Mouse (Mus musculus) intestine, embryonic 16.5 days (tissue): Measurements from ENCODE around the gene Dtx3l. TPM values are rescaled to one million over a fixed set of nuclear protein-coding genes. Genes with fewer than 3 reads are reported as not detected.
"Not testable (repeated sequence)": the region's sequence is repeated elsewhere in the genome, so short reads cannot be mapped to it uniquely, and the experiment has no call there.

Experiments used
- ATAC-seq: fragments of 200-750 bp; cut with Nextera tagmentation; 2 replicates; pipeline ENCODE4 v1.8.0; 2017; ENCODE audit warnings: moderate TSS enrichment, moderate library complexity
- H3K27ac ChIP-seq: fragments of 300-500 bp; sonication (generic); 2 replicates; pipeline ENCODE4 v1.5.1; 2014; ENCODE audit warnings: mild to moderate bottlenecking, low read length
- H3K27me3 ChIP-seq: fragments of 300-500 bp; sonication (generic); replicated peaks from 2 replicates; pipeline ENCODE4 v1.6.1; 2014; ENCODE audit warnings: low read length, control low read depth, mixed read lengths; ENCODE audit not compliant: control insufficient read depth, insufficient read depth
- H3K36me3 ChIP-seq: fragments of 300-500 bp; sonication (generic); 2 replicates; pipeline ENCODE4 v1.6.1; 2014; ENCODE audit warnings: low read length, control low read depth; ENCODE audit not compliant: control insufficient read depth, insufficient read depth
- H3K4me1 ChIP-seq: fragments of 300-500 bp; sonication (generic); 2 replicates; pipeline ENCODE4 v1.6.1; 2014; ENCODE audit warnings: low read length, control low read depth, mixed read lengths; ENCODE audit not compliant: control insufficient read depth, insufficient read depth
- H3K4me2 ChIP-seq: fragments of 300-500 bp; sonication (generic); 2 replicates; pipeline ENCODE4 v1.6.1; 2014; ENCODE audit warnings: low read depth, low read length, control low read depth
- H3K4me3 ChIP-seq: fragments of 300-500 bp; sonication (generic); 2 replicates; pipeline ENCODE4 v1.5.1; 2014; ENCODE audit warnings: mild to moderate bottlenecking, low read length
- H3K9ac ChIP-seq: fragments of 300-500 bp; sonication (generic); 2 replicates; pipeline ENCODE4 v1.6.1; 2014; ENCODE audit warnings: low read depth, low read length
- H3K9me3 ChIP-seq: fragments of 300-500 bp; sonication (generic); 2 replicates; pipeline ENCODE4 v1.6.1; 2016; ENCODE audit warnings: low read length, control low read depth; ENCODE audit not compliant: control insufficient read depth
- WGBS: fragments of 180-500 bp; shearing (Covaris S2); extraction: QIAGEN DNeasy Blood & Tissue Kit; methylation state at CpG from one replicate; pipeline ENCODE4 v1.1.7; 2014; 5-methylcytosine and 5-hydroxymethylcytosine counted together
- polyA plus RNA-seq: library from polyadenylated mRNA; unstranded; fragments of >200 nt; fragmentation: Nextera tagmentation; extraction: Ambion mirVana; gene quantifications from 2 replicates; pipeline ENCODE4 v1.2.1, GENCODE M21; 2015

Gene Dtx3l
- polyA plus RNA-seq, 1 experiment from 2014 or later = 8.5 TPM

DNA sequence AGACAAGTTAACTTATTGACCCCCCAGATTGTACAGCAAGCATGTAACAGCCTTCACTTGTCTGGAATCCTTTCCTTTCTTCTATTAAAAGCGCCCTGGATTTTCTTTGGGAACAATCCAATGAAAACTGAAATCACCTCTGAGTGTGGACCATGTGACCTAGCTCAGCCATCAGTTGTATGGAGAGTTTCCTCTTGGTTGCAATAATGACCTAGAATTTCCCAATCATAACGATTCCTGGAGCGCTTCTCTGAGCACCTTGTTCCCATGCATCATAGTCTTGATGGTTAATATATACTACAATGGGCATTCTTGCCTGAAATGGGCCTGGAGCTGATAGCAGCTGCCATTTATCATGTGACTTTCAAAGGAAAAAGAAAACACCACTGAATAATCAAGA is 38.4 kb downstream of the Dtx3l start:
- no peaks in the 10 kb centered on the region for H3K9me3 ChIP-seq
- no peak overlapping the region for H3K9ac ChIP-seq
- no peak overlapping the region for H3K27ac ChIP-seq
- H3K36me3 ChIP-seq = no peaks in the 10 kb centered on the region
- no peaks in the 10 kb centered on the region for H3K4me1 ChIP-seq
- H3K4me3 ChIP-seq = no peak overlapping the region
- ATAC-seq = no peak
- no peaks in the 10 kb centered on the region for H3K27me3 ChIP-seq
- 78% methylated on average over 3 of the region's 3 CpGs for WGBS
- no peak overlapping the region for H3K4me2 ChIP-seq

DNA sequence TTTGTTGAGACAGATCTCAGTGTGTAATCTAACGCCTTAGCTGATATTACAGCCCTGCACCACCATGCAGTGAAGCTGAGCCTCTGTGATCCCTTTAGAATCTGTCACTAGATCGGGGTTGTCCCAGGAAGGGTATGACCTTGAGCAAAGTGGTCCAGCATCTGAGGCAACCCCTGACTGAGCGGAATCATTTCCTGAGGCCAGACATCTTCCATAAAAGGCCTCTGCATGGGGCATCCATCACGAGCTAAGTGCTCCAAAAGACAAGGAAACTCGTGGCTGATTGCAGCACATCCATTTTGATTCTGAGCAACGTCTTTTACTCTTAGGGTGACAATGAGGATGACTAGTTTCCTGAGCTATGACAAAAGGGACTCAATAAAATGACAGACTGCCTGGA is 44.0 kb downstream of the Dtx3l start:
- Histone ChIP-seq H3K4me3 (no peak overlapping the region), H3K4me1 (no peaks in the 10 kb centered on the region), H3K27me3 (no peaks in the 10 kb centered on the region), H3K36me3 (no peaks in the 10 kb centered on the region), H3K9ac (no peak overlapping the region), H3K4me2 (no peak overlapping the region), H3K27ac (no peak overlapping the region), H3K9me3 (no peaks in the 10 kb centered on the region)
- WGBS = 54% methylated on average over 6 of the region's 6 CpGs
- no peak for ATAC-seq

DNA sequence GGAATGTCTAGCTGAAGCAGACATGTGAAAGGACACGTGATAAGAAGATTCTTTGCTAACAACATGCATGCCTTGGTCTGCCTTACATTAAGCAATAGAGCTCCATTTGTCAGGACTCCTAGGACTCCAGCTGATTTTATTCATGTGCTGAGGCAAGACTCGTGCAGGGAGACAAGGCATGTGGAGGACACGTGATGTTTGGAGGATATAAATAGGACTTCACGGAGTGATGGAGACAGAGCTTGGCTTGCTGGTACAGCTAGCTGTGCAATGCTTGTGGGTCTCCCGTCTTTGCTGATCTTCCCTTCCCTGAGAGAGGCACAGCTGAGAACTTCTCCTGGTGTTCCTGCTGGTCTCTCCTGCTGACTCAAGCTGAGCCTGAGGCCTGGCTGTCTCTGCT is 47.3 kb downstream of the Dtx3l start:
- not testable (repeated sequence) for H3K27me3 ChIP-seq, H3K36me3 ChIP-seq, H3K27ac ChIP-seq, H3K9ac ChIP-seq, H3K4me1 ChIP-seq, ATAC-seq, H3K9me3 ChIP-seq, H3K4me3 ChIP-seq, H3K4me2 ChIP-seq
- WGBS = 76% methylated on average over 5 of the region's 5 CpGs

DNA sequence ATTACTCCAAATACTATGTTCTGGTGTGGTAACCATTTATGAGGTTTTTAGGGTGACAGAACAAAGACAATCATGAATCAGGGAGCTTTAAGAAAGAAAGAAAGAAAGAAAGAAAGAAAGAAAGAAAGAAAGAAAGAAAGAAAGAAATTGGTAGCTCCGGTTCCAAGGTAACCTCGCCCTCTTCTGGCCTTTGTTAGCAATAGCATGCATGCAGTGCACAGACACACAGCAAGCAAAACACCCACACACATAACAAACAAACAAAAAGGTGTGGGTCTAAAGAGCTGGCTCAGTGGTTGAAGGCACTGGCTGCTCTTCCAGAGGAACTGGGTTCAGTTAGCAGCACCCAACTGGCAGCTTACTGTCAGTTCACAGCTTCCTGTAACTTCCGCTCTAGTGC is 48.3 kb downstream of the Dtx3l start:
- no peak overlapping the region for H3K9ac ChIP-seq

DNA sequence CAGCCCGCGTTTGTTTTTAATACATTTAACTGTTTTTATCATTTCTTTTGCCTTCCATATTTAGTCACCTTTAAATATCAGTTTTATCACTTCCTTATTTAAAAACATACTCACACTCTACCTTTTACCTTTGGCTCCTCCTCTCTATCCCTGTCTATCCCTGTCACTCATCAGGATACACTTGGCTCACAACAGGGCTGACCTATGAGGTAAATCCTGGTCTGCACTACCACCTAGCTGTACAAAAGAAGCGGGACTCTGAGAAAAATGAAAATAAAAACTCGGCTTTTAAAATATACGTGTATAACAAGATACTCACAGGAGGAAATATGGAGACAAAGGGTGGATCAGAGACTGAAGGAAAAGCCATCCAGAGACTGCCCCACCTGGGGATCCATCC is 50.0 kb downstream of the Dtx3l start:
- no peak overlapping the region for H3K27ac ChIP-seq
- H3K27me3 ChIP-seq = no peaks in the 10 kb centered on the region
- H3K4me1 ChIP-seq = no peaks in the 10 kb centered on the region
- H3K36me3 ChIP-seq = no peaks in the 10 kb centered on the region
- no peaks in the 10 kb centered on the region for H3K9me3 ChIP-seq
- whole genome bisulfite sequencing = 92% methylated on average over 5 of the region's 5 CpGs
- no peak overlapping the region for H3K9ac ChIP-seq
- no peak overlapping the region for H3K4me2 ChIP-seq
- no peak for ATAC-seq
- H3K4me3 ChIP-seq = no peak overlapping the region

More for the DNA sequence above, 48.3 kb downstream of the Dtx3l start:
- no peak overlapping the region for H3K4me3 ChIP-seq
- H3K4me1 ChIP-seq = no peaks in the 10 kb centered on the region
- H3K9me3 ChIP-seq = no peaks in the 10 kb centered on the region
- H3K4me2 ChIP-seq = no peak overlapping the region
- no peaks in the 10 kb centered on the region for H3K27me3 ChIP-seq
- H3K27ac ChIP-seq = no peak overlapping the region
- no peak for ATAC-seq
- no peaks in the 10 kb centered on the region for H3K36me3 ChIP-seq
- 78% methylated on average over 3 of the region's 3 CpGs for WGBS

DNA sequence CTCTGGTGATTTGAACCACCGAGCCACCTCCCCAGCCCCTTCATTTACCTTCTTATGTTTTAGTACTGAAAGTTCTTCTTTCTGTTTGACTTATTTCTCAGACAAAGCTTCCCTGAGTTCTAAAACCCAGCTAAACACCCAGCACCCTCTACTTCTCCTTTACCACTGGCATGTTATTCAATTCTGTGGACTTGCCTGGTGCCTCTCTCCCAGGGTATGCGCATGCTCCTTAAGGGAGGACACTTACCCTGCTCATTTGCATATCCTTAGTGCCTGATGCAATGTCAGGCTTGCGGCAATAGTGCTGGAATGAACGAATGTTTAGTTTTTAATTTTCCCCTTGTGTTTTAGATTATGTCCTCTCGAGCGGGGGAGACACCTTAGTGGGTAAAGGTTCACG is 50.8 kb downstream of the Dtx3l start:
- 88% methylated on average over 7 of the region's 7 CpGs for whole genome bisulfite sequencing
- ATAC-seq = no peak
- Histone ChIP-seq H3K36me3 (no peaks in the 10 kb centered on the region), H3K4me3 (no peak overlapping the region), H3K9ac (no peak overlapping the region), H3K9me3 (no peaks in the 10 kb centered on the region), H3K4me1 (no peaks in the 10 kb centered on the region), H3K4me2 (no peak overlapping the region), H3K27ac (no peak overlapping the region), H3K27me3 (no peaks in the 10 kb centered on the region)

Other genes with a start within 250 kb of the Dtx3l start
- 7.8 and 11.8 TPM in 2 replicates for gene Dirc2, start 169.8 kb downstream of the Dtx3l start, polyA plus RNA-seq
- gene Hspbap1, start 168.8 kb downstream of the Dtx3l start, polyA plus RNA-seq = 14.6 and 15.9 TPM in 2 replicates
- gene Parp14, start 67.6 kb downstream of the Dtx3l start, polyA plus RNA-seq = 2.2 TPM in 2 replicates
- 13.0 and 15.5 TPM in 2 replicates for gene Parp9, start 681 bp downstream of the Dtx3l start, polyA plus RNA-seq
- 31.6 and 33.3 TPM in 2 replicates for gene Kpna1, start 39.6 kb upstream of the Dtx3l start, polyA plus RNA-seq
- 5.7 and 5.9 TPM in 2 replicates for gene Wdr5b, start 102.0 kb upstream of the Dtx3l start, polyA plus RNA-seq
- gene Fam162a, start 132.4 kb upstream of the Dtx3l start, polyA plus RNA-seq = 513 and 517 TPM in 2 replicates
- gene Ccdc58, start 132.5 kb upstream of the Dtx3l start, polyA plus RNA-seq = 104 and 121 TPM in 2 replicates
- gene Csta1, start 192.1 kb upstream of the Dtx3l start, polyA plus RNA-seq = not detected in 2 replicates
- gene Stfa2l1, start 217.7 kb upstream of the Dtx3l start, polyA plus RNA-seq = 1.1 TPM in 1 of 2 replicates, not detected in the other
- gene Gm5483, start 245.1 kb upstream of the Dtx3l start, polyA plus RNA-seq = 1.6 and 2.4 TPM in 2 replicates